Mouse (Mus musculus): ENCODE results near the gene Syne2. TPM values are rescaled to one million over a fixed set of nuclear protein-coding genes. Genes with fewer than 3 reads are reported as not detected.

The Syne2 gene
- 25.8 and 28.0 TPM in 2 replicates for polyA plus RNA-seq (2012; rRNA removed)

GRCm38 (mm10) chr12:75817959-75818452 lies at the start of gene Syne2:
Gene Syne2, plus strand, starts transcription at chr12:75818134.
- peak in 1 of 2 experiments; percentile 60 for DNase-seq (ENCODE audit: extremely low spot score in 1 of 2, low spot score in 1 of 2)

DNA sequence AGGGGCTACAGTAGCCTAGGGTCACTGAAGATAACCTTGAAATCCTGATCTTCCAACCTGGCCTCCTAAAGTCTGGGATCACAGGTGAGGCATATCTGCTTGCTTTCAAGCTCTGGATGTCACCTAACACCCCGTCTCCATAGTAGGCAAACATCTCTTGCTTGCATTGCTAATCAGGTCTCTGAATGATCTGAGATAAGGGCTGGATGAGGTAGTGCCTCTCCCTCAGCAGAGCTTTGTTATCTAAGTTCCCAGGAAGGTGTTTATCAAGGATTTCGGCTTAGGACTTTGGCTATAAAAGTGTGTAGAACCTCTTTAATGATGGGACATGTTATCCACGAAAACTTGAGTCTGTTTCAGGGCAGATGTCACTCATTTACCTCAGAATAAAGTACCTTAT lies 46.5 kb upstream of the Syne2 start:
- DNase-seq (ENCODE audit: extremely low spot score in 1 of 2, low spot score in 1 of 2), result no peak

DNA sequence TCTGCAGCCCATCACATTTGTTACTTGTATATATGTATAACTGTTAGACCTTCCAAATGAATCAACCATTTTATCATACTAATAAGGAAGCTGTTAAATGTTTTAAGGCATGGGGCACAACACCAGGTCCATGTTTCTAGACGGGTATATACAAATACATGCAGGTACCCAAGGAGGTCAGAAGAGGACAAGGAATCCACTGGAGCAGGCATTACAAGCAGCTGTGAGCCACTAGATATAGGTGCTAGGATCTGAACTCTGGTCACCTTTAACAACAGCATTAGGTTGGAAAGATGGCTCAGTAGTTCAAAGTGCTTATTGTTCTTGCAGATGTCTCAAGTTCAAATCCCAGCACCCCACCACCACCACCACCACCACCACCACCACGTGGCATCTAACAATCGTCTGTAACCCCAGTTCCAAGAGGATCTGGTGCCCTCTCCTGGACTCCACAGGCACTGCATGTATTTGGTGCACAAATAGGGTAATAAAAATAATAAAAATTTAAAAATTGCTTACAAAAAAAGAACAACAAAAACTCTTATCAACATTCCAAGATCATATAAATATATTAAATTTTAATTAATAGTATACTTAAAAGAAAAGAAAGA lies 45.4 kb upstream of the Syne2 start:
- peak in 1 of 2 experiments; percentile 62 for DNase-seq (ENCODE audit: extremely low spot score in 1 of 2, low spot score in 1 of 2)

DNA sequence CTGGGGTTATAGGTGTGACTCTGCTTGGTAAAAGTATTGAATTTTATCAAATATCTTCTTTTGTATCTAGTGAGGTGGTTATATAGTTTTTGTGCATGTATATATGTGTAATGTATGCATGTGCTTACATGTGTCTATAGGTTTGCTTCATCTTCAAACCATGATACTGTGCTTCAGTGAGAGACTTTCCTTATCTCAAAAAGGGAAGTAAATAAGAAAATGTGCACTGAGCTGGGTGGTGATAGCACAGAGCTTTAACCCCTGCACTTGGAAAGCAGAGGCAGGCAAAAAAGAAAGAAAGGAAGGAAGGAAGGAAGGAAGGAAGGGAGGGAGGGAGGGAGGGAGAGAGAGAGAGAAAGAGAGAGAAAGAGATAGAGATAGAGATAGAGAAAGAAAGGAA lies 36.5 kb upstream of the Syne2 start:
- DNase-seq (ENCODE audit: extremely low spot score in 1 of 2, low spot score in 1 of 2), result no peak

DNA sequence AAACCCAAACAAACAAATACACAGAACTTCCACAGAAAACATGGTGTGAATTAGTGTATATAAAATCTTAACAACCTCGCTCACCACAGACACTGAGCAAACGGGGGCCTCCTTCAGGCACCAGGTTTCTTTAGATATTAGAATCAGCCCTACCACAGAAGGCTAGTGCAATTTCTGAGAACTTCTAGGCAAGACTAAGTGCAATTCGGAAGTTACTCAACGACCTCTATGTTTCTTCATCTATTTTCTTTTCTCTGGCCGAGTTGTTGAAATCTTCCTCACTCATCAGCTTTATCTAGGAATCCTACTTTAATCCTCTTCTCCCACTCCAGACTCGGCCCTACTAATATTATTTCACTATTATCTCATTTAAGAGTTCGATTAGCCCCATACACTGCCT lies 35.9 kb upstream of the Syne2 start:
- DNase-seq (ENCODE audit: extremely low spot score in 1 of 2, low spot score in 1 of 2), result no peak

GRCm38 (mm10) chr12:75784271-75784751 lies 33.6 kb upstream of the Syne2 start:
- DNase-seq (ENCODE audit: extremely low spot score in 1 of 2, low spot score in 1 of 2), result no peak

DNA sequence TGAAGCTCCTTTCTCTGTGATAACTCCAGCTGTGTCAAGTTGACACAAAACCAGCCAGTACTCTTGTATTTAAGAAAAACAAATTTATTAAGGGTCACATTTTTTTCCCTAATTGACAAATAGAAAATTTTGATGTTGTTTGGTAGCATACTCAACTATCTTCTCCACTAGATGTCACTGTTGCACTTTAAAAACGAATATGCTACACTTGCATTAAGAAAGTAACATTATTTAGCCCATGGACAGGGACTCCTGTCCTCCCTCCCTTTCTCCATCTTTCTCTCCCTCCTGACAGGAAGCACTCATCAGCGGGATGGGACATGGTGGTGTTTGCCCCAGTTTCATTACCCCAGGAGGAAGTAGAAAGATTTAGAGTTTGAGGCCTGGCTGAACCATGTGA lies 31.3 kb upstream of the Syne2 start:
- peak in 1 of 2 experiments; percentile 82 for DNase-seq (ENCODE audit: extremely low spot score in 1 of 2, low spot score in 1 of 2)

GRCm38 (mm10) chr12:75789451-75789850 lies 28.5 kb upstream of the Syne2 start:
- DNase-seq (ENCODE audit: extremely low spot score in 1 of 2, low spot score in 1 of 2), result peak; percentile 44 to 81

DNA sequence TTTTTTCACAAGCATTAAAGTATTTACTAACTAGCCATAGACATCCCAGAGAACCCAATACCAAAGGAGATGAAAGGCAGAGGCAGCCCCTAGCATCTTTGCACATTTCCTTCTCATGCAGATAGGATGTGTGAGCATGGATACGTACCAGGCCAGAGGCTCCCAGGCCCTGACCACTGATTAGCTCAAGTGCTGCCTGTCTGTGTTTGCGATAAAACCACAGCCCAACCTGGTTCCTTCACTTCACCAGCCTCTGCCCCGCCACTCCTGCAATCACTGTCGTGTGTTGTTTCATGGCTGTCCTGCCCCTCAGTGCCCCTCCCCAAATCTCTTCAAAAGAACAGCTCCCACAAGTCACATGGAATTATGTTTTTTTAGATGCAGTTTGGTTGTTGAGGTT lies 23.4 kb upstream of the Syne2 start:
- no peak for DNase-seq (ENCODE audit: extremely low spot score in 1 of 2, low spot score in 1 of 2)

DNA sequence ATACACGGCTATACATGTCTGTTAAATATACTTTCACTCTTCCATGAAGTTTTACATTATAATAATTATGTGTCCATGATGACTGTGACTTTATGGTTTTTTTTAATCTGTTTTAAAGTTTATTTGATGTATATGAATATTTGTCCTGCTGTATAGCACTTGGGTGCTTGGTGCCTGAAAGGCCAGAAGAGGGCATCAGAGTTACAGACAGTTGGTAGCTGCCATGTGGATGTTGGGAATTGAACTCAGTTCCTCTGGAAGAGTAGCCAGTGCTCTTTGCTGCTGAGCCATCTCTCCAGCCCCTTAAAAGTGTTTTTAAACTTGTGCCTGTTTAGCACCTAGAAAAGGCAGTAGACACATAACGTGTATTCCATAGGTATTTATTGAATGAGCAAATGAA lies 21.4 kb upstream of the Syne2 start:
- peak in 1 of 2 experiments; percentile 36 for DNase-seq (ENCODE audit: extremely low spot score in 1 of 2, low spot score in 1 of 2)

DNA sequence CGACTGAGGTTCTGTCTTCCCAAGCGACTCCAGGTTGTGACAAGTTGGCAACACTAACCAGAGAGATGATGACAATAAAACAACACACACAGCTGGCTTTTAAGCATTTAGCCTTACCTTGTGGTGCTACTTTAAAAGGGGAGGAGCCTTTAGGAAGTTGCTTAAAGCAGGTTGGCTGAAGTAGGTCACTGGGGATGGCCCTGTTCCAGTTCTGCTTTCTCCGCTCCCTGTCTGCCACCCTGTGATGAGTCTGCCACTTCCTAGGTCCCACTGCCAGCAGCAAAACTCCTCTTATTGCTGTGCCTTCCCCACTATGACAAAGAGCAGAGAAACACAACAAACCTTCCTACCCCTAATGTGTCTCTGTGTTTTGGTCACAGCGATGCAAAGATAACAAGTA lies 11.7 kb upstream of the Syne2 start:
- no peak for DNase-seq (ENCODE audit: extremely low spot score in 1 of 2, low spot score in 1 of 2)

DNA sequence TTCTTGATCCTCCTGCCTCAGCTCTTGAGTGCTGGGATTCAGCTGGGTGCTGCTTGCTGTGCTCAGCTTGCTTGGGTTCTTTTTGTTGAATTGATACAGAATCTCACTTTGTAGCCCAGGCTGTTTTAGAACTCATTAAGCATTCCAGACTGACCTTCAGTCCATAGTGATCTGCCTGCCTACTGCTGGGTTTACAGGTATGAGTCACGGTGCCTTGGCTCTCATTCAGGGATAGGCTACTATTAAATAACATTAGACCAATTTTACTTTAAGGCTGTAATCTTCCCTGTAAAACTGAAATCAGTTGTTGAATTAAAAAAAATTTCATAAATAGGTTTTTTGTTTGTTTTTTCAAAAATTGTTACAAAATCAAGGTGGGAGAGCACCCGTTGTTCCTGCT lies 4.2 kb upstream of the Syne2 start:
- no peak for DNase-seq (ENCODE audit: extremely low spot score in 1 of 2, low spot score in 1 of 2)

DNA sequence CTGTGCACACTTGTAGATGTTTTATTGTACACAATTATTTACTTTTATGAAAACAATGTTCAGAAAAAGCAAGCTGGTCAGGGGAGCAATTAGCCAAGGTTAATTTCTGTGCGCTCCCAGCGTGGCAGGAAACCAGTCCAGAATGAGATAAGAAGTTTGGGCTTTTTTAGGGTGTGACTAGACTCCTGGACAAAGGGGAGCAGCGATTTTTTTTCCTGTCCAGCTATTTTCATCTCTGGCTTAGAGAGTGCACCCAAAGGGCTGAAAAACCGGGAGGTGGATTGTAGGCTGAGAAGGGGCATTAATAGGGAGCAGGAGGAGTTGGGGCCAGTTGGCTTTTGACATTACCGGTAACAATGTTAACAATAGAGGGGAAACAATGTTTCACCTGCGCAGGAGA lies 3.4 kb upstream of the Syne2 start:
- DNase-seq (ENCODE audit: extremely low spot score in 1 of 2, low spot score in 1 of 2), result no peak

- peak in 1 of 2 experiments; percentile 45 for DNase-seq (ENCODE audit: extremely low spot score in 1 of 2, low spot score in 1 of 2)
Observed at GRCm38 (mm10) chr12:75816981-75817856, 715 bp upstream of the Syne2 start.

GRCm38 (mm10) chr12:75818453-75819434 lies 810 bp downstream of the Syne2 start:
- DNase-seq (ENCODE audit: extremely low spot score in 1 of 2, low spot score in 1 of 2), result peak in 1 of 2 experiments; percentile 27

DNA sequence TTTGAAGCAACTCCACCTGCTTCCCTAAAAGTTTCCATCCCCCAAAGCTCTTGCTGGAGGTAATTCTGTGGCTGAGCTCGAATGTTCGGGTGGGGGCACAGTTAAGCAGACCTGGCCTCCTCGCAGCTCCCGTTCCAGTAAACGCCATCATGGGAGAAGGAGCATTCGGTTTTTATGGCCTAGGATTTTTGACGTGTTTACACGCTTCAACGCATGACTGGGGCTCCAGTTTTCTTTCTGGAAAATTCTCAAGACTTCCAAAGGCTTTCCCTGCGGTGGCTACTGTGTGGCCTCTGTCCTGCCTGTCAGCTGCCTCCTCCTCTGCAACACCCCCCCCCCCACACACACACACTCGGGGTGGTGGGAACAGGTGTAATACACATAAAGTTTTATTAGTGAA lies 1.5 kb downstream of the Syne2 start:
- no peak for DNase-seq (ENCODE audit: extremely low spot score in 1 of 2, low spot score in 1 of 2)

DNA sequence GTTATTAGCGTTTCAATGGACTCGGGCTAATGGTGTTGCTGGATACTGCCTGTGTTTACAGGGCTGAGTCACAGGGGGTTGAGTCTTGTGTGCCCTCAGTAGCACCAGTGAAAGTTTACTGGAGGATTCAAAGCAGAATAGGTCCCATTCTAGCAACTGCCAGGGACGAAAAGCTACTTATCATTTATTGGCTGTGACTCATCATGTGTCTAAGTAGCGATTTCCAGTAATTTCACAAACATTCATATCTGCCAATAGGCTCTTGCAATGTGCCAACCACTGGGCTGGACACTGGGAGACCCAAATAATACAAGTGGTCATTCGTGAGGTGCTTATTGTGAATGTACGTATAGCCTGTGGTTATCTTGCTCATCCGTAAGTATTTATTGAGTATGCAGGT lies 2.3 kb downstream of the Syne2 start:
- no peak for DNase-seq (ENCODE audit: extremely low spot score in 1 of 2, low spot score in 1 of 2)

DNA sequence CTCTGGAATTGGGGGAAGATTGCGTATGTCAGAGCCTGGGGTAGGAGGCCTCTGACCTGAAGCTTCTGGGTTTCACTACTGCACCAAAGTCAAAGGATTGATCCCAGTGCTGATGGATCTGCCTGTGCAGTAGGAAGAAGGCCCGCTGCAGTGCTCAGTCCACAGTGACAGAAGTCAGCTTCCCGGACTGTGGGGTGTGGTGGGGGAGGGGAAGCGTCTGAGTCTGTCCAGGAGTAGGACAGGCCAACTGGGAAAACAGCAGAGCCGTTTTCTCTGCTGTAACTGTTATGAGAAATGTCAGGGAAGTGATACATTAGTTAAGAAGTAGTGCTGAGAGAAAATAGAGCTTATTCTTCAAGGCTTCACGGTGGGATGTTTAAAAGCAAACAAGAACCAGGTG lies 4.2 kb downstream of the Syne2 start:
- no peak for DNase-seq (ENCODE audit: extremely low spot score in 1 of 2, low spot score in 1 of 2)

DNA sequence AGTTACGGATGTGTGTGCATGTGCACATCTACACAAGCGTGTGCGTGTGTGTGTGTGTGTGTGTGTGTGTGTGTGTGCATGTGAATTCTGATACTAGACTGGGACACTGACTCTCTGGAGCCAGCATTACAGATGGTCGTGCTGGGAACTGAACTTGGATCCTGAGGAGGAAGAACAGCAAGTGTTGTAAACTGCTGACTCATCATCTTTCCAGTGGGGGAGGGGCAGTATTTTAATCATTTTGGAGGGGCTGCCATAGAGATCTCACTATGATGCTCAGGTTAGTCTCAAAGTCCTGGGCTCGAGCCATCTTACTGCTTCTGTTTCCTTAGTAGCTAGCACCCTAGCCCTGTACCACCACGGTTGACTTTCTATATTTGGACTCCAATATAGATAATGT lies 5.5 kb downstream of the Syne2 start:
- no peak for DNase-seq (ENCODE audit: extremely low spot score in 1 of 2, low spot score in 1 of 2)

DNA sequence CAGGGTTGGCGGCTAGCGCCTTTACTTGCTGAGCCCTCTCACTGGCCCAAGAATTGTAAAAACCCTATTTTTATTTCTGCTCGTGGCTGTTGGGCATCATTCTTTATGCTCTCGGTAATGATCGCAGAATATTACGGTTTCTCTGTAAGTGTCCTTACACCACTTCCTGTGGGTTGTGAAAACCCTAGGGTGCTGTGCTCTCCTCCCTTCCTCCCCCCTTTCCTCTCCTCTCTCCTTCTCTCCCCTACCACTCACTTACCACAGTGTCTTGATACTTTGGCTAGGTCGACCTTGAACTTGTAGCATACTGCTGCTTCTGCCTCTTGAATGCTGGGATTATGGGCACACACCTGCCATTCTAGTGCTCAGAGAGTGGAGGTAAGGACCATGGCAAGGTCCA lies 7.5 kb downstream of the Syne2 start:
- DNase-seq (ENCODE audit: extremely low spot score in 1 of 2, low spot score in 1 of 2), result no peak
